Mouse (Mus musculus) cerebellum, adult 2 months (tissue): Measurements from ENCODE around the gene Hist1h2bg.
A peak's percentile ranks its signal among the peaks of the same experiment; 100 is the strongest.
"Not testable (repeated sequence)": the region's sequence is repeated elsewhere in the genome, so short reads cannot be mapped to it uniquely, and the experiment has no call there.

ENCODE experiments used
- CTCF ChIP-seq: fragments of 200-500 bp; IDR thresholded peaks from 2 replicates; pipeline ENCODE4 v1.5.1; 2011; ENCODE audit warnings: low read depth, mild to moderate bottlenecking, control low read depth, low read length, moderate library complexity, borderline replicate concordance; ENCODE audit not compliant: insufficient read depth
- POLR2A ChIP-seq: fragments of 200-500 bp; IDR thresholded peaks from 2 replicates; pipeline ENCODE4 v1.6.1; 2011; ENCODE audit warnings: low read length, control low read depth, borderline replicate concordance; ENCODE audit not compliant: insufficient read depth

GRCm38 (mm10) chr13:23585442-23586098 lies 14.4 kb downstream of the Hist1h2bg start:
- not testable (repeated sequence) for TF ChIP-seq CTCF
- TF ChIP-seq POLR2A = peak; percentile 47; the same call in 1 of the 2 replicates
